Mouse (Mus musculus) C2C12 (cell line): ENCODE measurements around the gene Sbno1. TPM values are rescaled to one million over a fixed set of nuclear protein-coding genes. Genes with fewer than 3 reads are reported as not detected.

Source experiments
- H3K27me3 ChIP-seq: one replicate; pipeline ENCODE4 v1.6.1; 2011; ENCODE audit not compliant: control insufficient read depth, insufficient read depth, insufficient read length
- H3K36me3 ChIP-seq: one replicate; pipeline ENCODE4 v1.6.1; 2011; ENCODE audit not compliant: control insufficient read depth, insufficient read depth
- H3K4me3 ChIP-seq: one replicate; pipeline ENCODE4 v1.5.1; 2011; ENCODE audit warnings: mild to moderate bottlenecking, control low read depth; ENCODE audit not compliant: poor library complexity, insufficient read depth, severe bottlenecking
- H3K79me2 ChIP-seq: one replicate; pipeline ENCODE4 v1.6.1; 2011; ENCODE audit not compliant: control insufficient read depth, insufficient read depth
- H3K79me3 ChIP-seq: one replicate; pipeline ENCODE4 v1.6.1; 2011; ENCODE audit warnings: low read depth, control low read depth
- H3ac ChIP-seq: one replicate; pipeline ENCODE3; 2011; ENCODE audit warnings: low read depth; ENCODE audit not compliant: control insufficient read depth, insufficient read length
- CEBPB ChIP-seq: IDR thresholded peaks from one replicate; pipeline ENCODE4 v1.6.1; 2011; ENCODE audit warnings: low read depth, mild to moderate bottlenecking, control low read depth, moderate library complexity
- CTCF ChIP-seq: IDR thresholded peaks from one replicate; pipeline ENCODE4 v1.5.1; 2011; ENCODE audit not compliant: control insufficient read depth, insufficient read depth, insufficient read length
- FOSL1 ChIP-seq: IDR thresholded peaks from one replicate; pipeline ENCODE4 v1.8.0; 2011; ENCODE audit warnings: mild to moderate bottlenecking, low read length; ENCODE audit not compliant: poor library complexity, insufficient read depth, severe bottlenecking
- MAX ChIP-seq: IDR thresholded peaks from one replicate; pipeline ENCODE4 v1.6.1; 2011; ENCODE audit warnings: mild to moderate bottlenecking, control low read depth
- MYOD1 ChIP-seq: IDR thresholded peaks from one replicate; pipeline ENCODE4 v1.6.1; 2011; ENCODE audit warnings: low read depth; ENCODE audit not compliant: control insufficient read depth, insufficient read length
- MYOG ChIP-seq: IDR thresholded peaks from one replicate; pipeline ENCODE4 v1.6.1; 2011; ENCODE audit not compliant: control insufficient read depth, insufficient read length; ENCODE audit errors: extremely low read depth
- USF1 ChIP-seq: IDR thresholded peaks from one replicate; pipeline ENCODE4 v1.6.1; 2011; ENCODE audit warnings: low read depth, mild to moderate bottlenecking, control low read depth, moderate library complexity
- polyA plus RNA-seq: library from polyadenylated mRNA; unstranded; fragments of >200 nt; fragmentation: generic; extraction: Trizol; gene quantifications from one replicate; pipeline ENCODE4 v1.2.1, GENCODE M21; 2012; ENCODE audit warnings: missing spikeins

Gene Sbno1
- polyA plus RNA-seq, 1 experiment = 13.0 TPM

DNA sequence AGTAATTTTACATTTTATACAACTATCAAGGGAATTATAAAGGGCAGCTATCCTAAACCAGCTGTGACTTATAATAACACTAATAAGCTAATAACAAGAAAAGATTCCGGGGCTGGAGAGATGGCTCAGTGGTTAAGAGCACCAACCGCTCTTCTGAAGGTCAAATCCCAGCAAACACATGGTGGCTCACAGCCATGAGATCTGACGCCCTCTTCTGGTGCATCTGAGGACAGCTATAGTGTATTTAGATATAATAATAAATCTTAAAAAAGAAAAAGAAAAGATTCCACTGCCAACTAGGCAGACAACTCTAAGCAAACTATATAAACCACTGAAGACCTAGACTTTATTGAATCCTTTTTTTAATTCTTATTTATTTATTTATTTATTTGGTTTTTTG, 15.0 kb downstream of the Sbno1 start:
- no peak for TF ChIP-seq MYOG
- no peak for TF ChIP-seq USF1
- TF ChIP-seq CEBPB = no peak
- no peak for TF ChIP-seq MYOD1
- no peak for TF ChIP-seq MAX
- TF ChIP-seq CTCF = no peak
- TF ChIP-seq FOSL1 = no peak
- H3K36me3 ChIP-seq = peaks cover 79% of the 10 kb centered on the region

GRCm38 (mm10) chr5:124393726-124394125, 32.1 kb downstream of the Sbno1 start:
- H3ac ChIP-seq = no peak overlapping the region
- H3K79me2 ChIP-seq = no peaks in the 10 kb centered on the region
- no peak overlapping the region for H3K4me3 ChIP-seq
- no peaks in the 10 kb centered on the region for H3K27me3 ChIP-seq
- TF ChIP-seq MYOD1 = no peak
- no peak for TF ChIP-seq MAX
- no peak for TF ChIP-seq USF1
- no peak for TF ChIP-seq CTCF
- TF ChIP-seq MYOG = no peak
- no peak for TF ChIP-seq CEBPB
- no peak for TF ChIP-seq FOSL1
- H3K79me3 ChIP-seq = peaks cover 2% of the 10 kb centered on the region
- H3K36me3 ChIP-seq = peaks cover 95% of the 10 kb centered on the region

More for the DNA sequence above, 15.0 kb downstream of the Sbno1 start:
- Histone ChIP-seq H3ac (no peak overlapping the region), H3K79me2 (peaks cover 21% of the 10 kb centered on the region), H3K79me3 (peaks cover 10% of the 10 kb centered on the region), H3K4me3 (no peak overlapping the region), H3K27me3 (no peaks in the 10 kb centered on the region)

- peaks cover under 1% of the 10 kb centered on the region for H3K79me3 ChIP-seq
- TF ChIP-seq CEBPB = no peak
- TF ChIP-seq USF1 = no peak
- no peak for TF ChIP-seq FOSL1
- TF ChIP-seq CTCF = no peak
- TF ChIP-seq MYOG = no peak
- TF ChIP-seq MAX = no peak
- H3K4me3 ChIP-seq = no peak overlapping the region
- H3K79me2 ChIP-seq = no peaks in the 10 kb centered on the region
- H3K36me3 ChIP-seq = peaks cover 92% of the 10 kb centered on the region
- no peaks in the 10 kb centered on the region for H3K27me3 ChIP-seq
- H3ac ChIP-seq = no peak overlapping the region
Measured at GRCm38 (mm10) chr5:124392412-124392811, 33.4 kb downstream of the Sbno1 start.

- Histone ChIP-seq H3K4me3 (no peak overlapping the region), H3ac (no peak overlapping the region), H3K36me3 (peaks cover 79% of the 10 kb centered on the region), H3K27me3 (no peaks in the 10 kb centered on the region), H3K79me3 (no peaks in the 10 kb centered on the region), H3K79me2 (no peaks in the 10 kb centered on the region)
- no peak for TF ChIP-seq MAX
- no peak for TF ChIP-seq MYOG
- TF ChIP-seq CEBPB = no peak
- no peak for TF ChIP-seq FOSL1
- no peak for TF ChIP-seq CTCF
- no peak for TF ChIP-seq USF1
- TF ChIP-seq MYOD1 = no peak
Measured at GRCm38 (mm10) chr5:124387932-124388331, 37.9 kb downstream of the Sbno1 start.

- Histone ChIP-seq H3K79me2 (no peaks in the 10 kb centered on the region), H3ac (no peak overlapping the region), H3K79me3 (no peaks in the 10 kb centered on the region), H3K36me3 (peaks cover 69% of the 10 kb centered on the region), H3K4me3 (no peak overlapping the region), H3K27me3 (no peaks in the 10 kb centered on the region)
- TF ChIP-seq USF1 = no peak
- TF ChIP-seq MYOG = no peak
- TF ChIP-seq CTCF = no peak
- TF ChIP-seq CEBPB = no peak
- no peak for TF ChIP-seq FOSL1
- TF ChIP-seq MYOD1 = no peak
Measured at GRCm38 (mm10) chr5:124380121-124380520, 45.7 kb downstream of the Sbno1 start.

DNA sequence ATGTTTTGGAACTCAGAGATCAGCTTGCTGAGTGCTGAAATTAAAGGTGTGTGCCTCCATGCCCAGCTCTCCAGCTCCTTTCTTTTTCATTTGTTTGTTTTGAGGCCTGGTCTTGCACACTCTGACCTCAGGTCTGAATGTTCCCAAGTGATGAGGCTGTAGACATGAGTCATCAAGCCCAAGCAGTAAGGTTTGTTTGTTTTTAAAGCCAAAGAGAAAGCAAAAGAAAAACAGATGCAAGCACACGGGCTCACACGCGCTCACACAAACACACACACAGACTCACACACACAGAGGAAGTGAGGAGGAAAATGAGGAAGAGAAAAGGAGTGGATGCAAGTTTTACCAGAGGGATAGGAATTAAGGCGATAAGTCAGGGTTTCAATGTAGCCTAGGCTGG, 48.7 kb downstream of the Sbno1 start:
- H3K79me2 ChIP-seq = no peaks in the 10 kb centered on the region
- no peaks in the 10 kb centered on the region for H3K79me3 ChIP-seq
- H3K36me3 ChIP-seq = peaks cover 76% of the 10 kb centered on the region
- H3K4me3 ChIP-seq = no peak overlapping the region
- H3K27me3 ChIP-seq = no peaks in the 10 kb centered on the region
- H3ac ChIP-seq = no peak overlapping the region
- TF ChIP-seq CTCF (no peak), FOSL1 (no peak), USF1 (no peak), MYOG (no peak)
